Mouse (Mus musculus) monocyte, adult 2 months (primary cell): ENCODE measurements at regions not wholly inside any gene's neighbourhood (a gene's known extent, or its start where the extent isn't known, plus 50 kb on each side); places are given as distances from the start of the nearest gene placed in this dataset.

Experiments used
- DNase-seq, 2 experiments: peaks; one replicate each; pipeline ENCODE4 v3.0.0; 2022; ENCODE audit warnings: low spot score in 2 of 2, low read depth in 1 of 2

DNA sequence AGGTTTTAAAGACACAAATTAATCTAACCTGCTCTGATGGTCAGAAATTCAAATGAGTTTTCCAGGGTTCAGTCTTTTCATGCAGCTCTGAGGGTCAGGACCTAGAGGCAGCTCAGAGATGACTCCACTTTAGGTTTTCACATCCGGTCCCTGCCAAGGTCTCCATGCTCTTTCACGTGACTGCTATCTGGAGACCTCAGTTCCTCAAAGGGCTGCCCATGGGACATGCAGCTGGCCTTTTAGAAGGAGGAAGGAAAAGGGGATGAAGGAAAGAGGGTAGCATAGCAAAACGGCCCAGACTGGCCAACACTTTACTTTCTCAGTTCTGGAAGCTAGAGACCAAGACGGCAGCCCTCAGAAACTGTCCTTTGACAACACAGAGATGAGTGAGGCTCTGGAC lies 276.6 kb downstream of the Nuak1 start:
- DNase-seq, result no peak

DNA sequence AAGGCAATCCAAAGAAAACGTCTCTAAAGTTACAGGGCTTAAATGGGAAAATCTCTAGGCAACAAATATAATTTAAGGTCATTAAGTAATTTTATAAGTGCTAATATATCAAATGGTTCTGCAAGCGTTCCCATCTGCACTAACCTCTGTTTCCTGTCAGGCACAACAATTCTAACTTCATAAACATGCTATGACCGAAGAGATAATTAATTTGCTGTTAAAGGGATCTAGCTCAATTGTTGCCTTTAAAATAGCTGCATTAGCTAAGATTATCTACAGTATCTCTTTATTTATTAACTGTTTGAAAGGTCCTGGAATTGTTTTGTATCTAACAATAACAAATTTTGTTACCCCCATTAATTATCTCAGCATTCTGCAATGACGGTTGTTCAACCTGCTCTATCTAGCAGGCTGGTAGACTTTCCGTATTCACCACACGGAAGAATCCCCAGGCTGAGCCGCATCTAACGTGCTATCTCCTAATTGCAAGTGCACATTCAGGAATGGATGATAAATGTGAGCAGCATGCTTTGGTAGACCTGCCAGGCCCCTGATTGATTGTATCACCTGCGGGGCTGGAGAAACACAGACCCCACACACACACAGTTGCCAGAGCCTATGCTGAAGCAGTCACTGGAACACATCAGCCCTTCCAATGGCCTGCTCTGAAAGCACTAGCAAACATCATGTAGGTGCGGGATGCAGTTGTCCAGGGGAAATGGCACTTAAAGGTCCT lies 274.4 kb downstream of the Nuak1 start:
- no peak for DNase-seq

DNA sequence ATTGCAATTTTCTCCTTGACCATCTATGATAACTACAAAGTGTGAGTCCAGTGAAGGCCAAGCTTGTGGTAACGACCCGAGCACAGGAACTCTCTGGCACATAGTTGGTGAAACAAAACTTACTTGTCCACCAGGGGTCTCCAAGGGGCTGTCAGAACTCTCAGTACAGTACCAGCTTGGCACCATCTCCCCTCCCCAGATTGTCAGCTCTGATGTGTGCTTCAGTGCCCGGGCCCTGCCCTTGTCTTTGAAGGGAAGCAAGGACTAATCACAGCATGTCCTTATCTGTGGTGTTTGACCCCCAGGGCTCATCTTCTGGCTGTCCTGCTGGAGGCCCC lies 273.9 kb downstream of the Nuak1 start:
- no peak for DNase-seq

DNA sequence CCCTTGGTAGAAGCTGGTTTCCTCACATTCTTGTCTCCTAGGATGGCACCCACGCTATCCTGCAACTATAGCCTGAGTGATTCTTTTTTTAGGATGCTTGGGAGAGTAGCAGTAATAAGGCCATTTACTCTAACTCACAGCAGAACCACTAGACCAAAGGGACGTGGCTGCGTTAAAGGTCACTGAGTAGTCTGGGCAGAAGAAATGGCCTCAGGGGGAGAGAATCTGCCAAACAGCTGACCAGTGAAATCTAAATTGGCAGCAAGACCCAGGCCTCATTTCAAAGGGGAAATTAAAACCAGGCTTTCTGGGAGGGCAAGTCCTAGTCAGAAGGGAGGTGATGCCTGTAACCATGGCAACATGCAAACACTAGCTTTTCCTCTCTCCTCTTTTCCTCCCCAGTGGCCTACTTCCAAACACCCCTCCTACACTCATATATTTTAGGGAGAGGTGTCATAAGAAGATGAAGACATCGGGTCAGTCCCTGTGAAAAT lies 267.5 kb downstream of the Nuak1 start:
- no peak for DNase-seq

DNA sequence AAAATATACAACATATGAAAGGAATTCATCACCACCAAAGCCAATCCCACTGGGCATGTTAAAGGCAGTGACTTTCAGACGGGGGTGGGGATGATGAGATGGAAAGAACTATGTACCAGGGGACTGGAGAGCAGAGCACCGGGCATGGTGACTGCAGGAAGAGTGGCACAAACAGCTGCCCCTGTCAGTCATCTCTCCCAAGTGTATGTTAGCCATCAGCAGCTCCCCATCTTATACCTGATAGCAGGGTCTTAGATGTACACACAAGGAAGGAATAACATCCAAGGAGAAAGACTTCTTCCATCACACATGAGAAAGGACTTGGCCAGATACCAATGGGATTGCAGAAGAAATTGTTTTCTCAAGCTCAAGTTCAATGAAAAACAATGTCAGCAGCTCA lies 257.2 kb downstream of the Nuak1 start:
- no peak for DNase-seq

DNA sequence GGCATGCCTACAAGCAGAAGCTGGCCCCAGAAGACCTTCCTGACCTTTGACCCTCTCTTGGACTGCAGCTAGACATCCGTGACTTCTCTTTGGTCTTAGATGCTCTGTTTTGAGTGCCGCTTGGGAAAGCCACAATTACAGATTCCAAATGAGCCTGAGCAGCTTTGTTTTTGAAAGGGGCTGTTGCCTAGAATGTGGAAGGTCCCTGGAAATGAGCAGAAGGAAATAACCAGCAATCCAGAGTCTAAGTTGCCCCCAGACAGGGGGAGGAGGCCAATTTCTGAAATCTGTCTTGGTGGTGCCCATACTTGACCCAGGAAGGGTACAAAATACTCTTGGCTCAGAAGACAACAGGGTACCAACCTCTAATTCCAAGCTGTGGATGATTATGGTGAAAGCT lies 253.9 kb downstream of the Nuak1 start:
- DNase-seq, result no peak

DNA sequence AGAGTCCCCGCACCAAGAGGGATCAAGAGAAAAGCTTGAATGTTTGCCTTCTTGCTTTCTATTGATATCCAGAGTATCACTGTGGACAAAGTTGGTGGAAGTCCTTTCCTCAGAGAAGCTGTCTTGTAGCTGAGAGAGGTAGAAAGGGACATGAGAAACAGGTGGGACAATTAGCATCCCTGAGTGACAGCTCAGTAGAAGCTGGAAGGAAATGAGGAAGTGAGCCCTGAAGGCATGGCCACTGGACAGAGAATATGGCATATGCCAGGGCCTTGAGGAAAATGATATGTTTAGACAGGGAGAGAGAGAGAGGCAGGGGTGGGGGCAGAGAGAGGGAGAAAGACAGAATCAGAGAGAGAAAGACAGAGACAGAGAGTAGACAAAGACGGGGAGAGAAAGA lies 241.4 kb downstream of the Nuak1 start:
- no peak for DNase-seq

DNA sequence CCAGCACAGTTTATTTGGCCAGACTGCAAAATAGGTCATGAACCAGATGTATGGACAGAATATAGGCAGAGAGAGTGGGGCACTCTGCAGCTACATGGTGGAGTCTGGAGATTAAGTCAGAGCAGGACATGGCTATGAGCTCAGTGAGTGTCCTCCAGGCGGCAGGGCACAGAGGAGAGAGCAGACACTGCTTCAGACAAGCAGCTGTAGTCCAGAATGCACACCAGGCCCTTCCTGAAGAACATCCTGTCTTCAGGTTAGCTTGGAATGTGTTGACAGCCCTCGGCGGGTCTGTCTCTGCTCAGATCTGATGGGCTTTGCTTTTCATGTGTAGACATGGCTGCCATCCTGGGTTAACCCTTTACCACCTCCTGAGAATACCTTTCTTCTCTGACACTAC lies 238.6 kb downstream of the Nuak1 start:
- no peak for DNase-seq

DNA sequence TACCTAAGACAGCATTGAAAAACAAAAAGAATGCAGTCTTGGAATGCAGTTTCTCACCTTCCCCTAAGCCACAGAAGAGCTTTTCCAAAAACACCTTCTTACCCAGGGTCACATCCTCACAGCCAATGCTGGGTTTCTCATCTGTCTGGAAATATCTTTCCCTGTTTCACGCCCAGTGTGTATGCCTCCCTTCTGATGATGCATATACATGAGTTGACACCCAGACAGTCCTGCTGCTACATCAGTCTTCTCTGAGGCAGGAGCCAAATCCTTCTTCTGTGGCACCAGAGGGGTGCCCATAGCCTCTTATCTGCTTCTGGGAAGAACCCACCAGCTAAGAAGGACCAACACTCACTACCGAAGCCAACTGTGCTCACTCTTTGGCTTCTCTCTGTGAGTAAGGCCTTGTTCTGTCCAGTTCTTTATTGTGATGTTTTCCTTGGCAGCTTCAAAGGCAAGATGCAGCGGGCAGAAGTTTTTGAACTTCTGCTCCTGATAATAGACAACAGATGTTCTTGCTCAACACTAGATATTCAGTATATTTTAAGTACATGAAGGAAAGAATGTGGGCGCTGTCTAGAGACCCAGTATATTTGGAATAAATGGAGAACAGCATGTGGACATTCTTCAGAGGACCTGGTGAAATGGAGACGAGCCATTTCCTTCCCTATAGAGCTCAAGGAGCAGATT lies 228.2 kb downstream of the Nuak1 start:
- no peak for DNase-seq

DNA sequence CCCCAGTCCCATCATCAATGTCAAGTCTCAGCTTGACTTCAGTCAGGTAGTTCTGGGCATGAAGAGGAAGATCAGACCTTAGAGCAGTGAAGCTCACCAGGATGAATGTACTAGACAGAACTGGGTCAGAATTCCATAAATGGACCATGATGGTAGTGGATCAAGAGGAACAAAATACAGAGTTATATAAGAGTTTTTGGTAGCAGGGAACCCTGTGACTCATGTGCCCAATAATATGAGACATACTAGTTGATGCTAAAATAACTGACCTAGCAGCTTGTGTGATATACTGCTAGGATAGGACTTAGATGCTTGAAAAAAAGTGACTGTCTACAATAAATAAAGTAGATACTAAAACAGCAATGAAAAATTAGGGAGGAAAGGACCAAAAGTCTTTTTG lies 225.6 kb downstream of the Nuak1 start:
- no peak for DNase-seq

DNA sequence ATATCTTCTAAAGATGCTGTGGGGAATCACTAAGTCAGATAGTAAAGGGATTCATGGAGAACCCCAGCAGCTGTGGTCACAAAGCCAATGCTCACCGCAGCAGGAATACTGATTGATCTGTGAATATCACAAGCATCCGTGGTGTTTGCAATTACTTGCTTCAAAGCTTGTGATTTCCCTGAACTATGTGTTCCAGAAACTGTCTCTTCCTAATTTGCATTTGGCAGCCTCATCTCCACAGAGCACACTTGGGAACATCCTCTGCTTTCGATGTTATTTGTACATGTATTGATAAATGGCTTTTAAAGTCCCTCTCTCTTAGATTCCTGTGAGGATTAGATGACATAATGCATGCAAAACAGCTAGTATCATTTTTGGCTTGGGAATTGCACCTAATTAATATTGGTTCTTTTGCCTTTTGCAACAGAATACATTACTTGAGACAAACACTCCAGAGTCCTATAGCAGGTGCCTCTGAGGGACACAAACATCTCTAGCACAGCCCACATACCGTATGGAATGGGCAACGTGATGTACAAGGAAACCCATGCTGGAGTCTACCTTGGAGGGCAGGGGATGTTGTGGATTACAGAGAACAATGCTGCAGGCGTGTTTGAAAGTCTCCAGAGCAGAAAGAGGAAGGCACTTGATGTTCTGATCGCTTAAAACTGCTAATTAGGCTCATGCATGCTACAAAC lies 211.0 kb downstream of the Nuak1 start:
- no peak for DNase-seq

DNA sequence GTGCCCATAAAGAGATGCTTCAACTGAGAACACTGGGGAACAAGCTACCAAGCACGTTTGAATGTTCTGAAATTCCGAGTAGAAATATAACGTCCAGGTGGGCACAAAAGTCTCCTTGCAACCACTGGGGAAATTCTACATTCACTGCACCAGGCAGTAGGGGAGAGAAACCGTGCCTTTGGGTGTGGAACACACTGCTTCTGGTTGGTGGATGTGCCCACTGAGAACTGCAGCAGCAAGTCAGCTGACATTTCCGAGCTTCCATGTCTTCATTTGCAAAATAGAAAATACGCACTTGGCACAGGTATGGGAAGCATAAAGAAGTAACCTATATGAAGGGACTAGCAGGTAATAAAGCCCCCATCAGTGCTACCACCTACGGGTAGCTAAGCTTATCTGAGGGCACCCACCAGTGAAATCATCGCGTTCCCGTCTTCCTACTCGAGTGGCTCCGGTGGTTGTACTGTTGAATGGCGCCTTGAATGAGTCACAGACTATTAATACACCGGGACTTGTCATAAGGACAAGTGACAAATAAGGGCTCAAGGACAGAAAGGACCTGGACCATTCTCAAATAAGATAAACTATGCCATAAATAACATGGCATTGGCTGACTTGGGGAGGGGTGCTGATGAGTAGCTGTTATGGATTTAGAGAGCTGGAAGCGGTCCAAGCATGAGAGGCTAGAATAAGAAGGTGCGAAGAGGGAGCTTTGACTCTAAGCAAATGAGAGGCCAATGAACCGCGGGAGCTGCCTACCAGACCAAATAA lies 210.2 kb downstream of the Nuak1 start:
- no peak for DNase-seq

DNA sequence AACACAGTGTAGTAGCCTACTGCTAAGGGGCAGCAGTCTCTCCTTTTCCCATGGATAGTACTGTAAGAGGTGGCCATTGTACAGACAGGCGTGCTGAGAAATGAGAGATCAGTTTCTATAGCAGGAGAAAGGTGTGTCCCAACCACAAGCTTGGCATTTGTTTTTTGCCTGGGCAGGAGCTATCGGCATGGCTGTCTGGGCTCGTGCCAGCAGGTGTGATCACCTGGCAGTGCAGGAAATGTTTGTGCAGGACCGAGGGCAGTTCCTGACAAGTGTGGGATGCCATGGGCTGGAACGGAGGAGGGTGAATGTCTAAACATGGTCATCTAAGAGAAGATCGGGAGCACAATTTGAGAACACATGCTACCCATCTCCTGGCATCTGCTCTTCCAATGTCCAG lies 205.4 kb downstream of the Nuak1 start:
- no peak for DNase-seq

DNA sequence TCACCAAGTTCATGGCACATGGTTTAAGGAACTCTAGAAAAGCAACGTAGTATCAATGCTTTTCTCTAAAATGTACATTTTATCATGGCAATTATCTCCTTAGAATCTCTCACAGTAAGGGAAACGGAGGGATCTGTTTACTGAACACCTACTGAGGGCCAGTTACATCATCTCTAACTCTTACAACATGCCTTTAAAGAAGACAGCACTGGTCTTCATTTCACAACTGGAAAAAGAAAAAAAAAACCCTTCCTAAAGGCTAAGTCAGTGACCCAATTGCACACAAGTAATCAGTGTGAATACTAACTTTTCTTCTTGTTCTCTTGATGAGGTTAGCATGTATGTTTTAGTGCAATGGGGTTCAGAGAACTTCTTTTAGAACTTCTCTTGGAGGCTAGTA lies 204.2 kb downstream of the Nuak1 start:
- DNase-seq, result no peak

DNA sequence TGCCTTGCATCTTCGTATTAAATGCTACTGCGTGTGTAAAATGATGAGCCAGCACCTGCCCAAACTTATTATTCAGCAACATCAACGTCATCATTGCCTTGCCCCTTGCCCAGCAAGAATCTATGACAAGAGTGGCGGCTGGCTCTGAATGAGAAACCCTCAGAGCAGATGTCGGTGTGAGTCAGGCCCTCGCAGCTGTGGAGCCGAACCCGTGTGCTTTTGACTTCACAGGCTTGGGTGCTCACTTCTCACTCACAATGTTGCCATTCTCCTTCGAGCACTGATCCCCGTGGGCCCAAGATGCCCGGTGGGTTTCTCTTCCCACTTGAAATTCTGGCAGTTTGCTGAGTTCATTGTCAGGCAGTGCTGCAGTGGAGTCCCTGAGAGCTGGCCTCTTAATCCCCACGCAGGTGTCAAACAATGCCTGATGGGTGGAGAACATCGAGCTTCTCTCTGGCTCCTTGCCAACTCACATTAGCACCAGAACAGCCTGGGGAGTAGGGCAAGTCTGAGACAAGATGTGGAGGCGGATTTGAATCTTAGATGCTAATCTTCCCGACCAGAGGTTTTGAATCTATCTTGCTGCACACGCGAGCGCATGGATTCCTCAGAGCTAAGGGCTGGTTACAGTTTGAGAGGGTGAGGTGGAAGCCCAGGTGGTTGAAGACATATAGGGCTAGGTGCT lies 202.0 kb downstream of the Nuak1 start:
- DNase-seq, result no peak

DNA sequence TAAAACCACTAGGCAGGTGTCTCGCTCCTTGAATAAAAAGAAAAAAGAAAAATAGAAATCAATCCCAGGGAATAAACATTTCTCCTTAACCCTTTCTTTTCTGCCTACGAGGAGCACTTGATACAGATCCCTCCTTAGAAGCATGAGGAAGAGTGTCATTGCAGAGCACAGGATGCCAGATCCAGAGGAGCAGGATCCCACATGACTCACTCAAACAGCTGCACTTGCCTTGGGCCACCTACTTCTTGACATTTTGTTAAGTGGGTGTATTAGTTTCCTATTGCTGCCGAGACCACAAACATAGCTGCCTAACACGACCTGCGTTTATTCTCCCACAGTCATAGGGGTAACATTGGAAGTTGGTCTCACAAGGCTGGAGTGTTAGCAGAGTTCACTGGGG lies 197.1 kb downstream of the Nuak1 start:
- no peak for DNase-seq

DNA sequence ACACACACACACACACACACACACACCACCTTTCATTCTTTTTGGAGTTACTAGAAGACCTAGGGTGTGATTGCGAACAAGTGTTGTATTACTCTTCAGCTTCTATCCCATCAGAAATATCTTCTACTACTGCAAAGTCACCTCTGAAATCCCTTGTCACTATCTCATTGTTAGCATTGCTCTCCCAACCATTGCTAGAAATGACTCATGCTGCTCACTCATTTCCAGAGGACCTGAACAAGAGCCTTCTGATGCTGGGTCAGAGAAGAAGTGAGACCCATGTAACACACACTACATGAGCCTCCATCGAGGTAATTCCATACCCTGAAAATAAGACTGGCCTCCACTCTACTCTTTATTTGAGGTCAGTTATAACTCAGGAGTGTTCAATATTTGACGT lies 191.1 kb downstream of the Nuak1 start:
- no peak for DNase-seq

DNA sequence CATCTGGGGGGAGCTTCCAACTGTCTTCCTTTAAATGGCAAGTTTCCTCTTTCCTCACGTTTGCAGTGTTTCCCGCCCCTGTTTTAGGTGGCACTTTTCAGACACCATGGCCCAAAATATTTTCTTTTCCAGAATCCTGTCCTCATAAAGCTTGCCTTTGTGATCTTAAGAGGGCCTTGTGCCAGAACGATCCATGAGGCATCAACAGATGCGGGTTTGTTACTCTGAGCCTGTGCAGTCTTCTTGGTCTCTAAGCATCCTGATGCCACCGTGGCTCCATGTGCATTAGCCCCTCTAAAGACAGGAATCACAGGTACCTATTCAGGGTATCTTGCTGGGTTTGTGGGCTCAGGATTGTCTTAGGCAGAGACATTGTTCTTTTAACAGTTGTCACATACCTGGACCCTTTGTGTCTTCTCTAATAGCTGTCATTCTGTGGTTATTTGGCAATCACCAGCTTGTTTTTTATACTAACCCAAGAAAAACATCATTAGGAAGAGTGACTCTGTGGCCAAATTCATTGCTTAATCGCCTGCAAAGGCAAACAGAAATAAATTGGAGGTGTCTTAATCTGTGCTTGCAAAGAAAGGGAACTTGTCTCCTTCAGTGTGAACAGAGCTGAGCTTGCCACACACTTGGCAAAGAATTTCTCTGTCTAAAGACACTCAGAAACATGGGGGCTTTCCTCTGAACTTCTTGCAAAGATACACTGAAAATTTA lies 179.3 kb downstream of the Nuak1 start:
- DNase-seq, result no peak

DNA sequence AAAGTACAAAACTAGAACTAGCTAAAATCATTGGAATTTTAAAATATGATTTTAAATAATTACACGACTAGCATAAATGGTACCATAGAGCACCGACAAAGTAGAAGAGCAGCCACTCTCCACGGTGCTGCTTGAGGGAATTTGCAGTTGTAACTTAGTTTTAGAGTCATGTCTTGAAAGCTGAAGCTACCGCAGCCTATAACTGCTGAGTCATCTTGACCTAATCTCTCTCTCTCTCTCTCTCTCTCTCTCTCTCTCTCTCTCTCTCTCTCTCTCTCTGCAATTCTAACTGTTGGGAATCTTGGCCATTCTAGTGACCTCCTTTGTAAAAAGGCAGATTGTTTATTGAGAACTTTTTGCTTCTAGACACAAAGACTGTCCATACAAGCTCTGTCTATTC lies 177.5 kb downstream of the Nuak1 start:
- no peak for DNase-seq

DNA sequence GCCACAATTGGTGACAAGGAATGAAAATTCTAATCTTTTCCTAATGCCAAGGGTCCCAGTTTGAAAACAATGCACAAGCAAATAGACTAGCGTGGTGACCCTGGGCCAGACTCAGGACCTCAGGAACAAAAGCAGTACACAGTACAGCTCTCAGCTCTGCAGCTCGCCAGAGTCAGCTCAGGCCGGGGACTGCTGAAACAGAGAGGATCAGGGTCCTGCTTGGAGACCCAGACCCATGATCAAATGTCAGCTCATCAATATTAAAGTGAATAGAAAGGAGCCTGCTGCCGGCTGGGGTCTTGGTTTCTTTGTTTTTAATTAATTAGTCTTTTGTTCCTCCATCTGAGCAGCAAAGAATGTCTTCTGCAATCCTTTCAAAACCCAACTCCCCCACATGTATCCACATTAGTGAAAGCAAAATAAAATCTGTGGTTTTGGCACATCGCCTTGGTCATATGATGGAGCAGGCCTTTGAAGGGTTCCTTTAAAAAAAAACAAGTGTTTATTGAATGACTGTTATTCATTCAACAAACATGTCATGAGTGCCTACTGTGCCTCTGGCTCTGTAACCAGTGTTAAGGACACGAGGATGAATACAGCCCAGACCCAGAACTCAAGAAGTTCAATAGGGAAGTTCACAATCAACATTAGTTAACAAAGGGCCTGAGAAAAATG lies 154.4 kb downstream of the Nuak1 start:
- no peak for DNase-seq
